Mouse (Mus musculus) forebrain, embryonic 14.5 days (tissue): ENCODE results near the gene Itgb8. TPM values are rescaled to one million over a fixed set of nuclear protein-coding genes. Genes with fewer than 3 reads are reported as not detected.

Experiments
- ATAC-seq: fragments of 200-750 bp; cut with Nextera tagmentation; 2 replicates; pipeline ENCODE4 v1.8.0; 2017; ENCODE audit warnings: mild to moderate bottlenecking, moderate library complexity
- DNase-seq: peaks from one replicate; pipeline ENCODE4 v3.0.0-alpha.2; 2015; ENCODE audit warnings: low spot score
- H3K27ac ChIP-seq: fragments of 300-500 bp; sonication (generic); 2 replicates; pipeline ENCODE4 v1.5.1; 2014; ENCODE audit warnings: low read depth, mild to moderate bottlenecking, control low read depth, low read length, moderate library complexity
- H3K27me3 ChIP-seq: fragments of 300-500 bp; sonication (generic); replicated peaks from 2 replicates; pipeline ENCODE4 v1.6.1; 2014; ENCODE audit warnings: low read length, control low read depth, mixed read lengths; ENCODE audit not compliant: control insufficient read depth, insufficient read depth
- H3K36me3 ChIP-seq: fragments of 300-500 bp; sonication (generic); 2 replicates; pipeline ENCODE4 v1.6.1; 2014; ENCODE audit warnings: low read length, control low read depth; ENCODE audit not compliant: control insufficient read depth, insufficient read depth
- H3K4me1 ChIP-seq: fragments of 300-500 bp; sonication (generic); 2 replicates; pipeline ENCODE4 v1.6.1; 2014; ENCODE audit warnings: antibody characterized with exemption, low read length, control low read depth; ENCODE audit not compliant: control insufficient read depth, insufficient read depth
- H3K4me2 ChIP-seq: fragments of 300-500 bp; sonication (generic); 2 replicates; pipeline ENCODE4 v1.6.1; 2014; ENCODE audit warnings: mild to moderate bottlenecking, control low read depth, low read length
- H3K4me3 ChIP-seq: fragments of 300-500 bp; sonication (generic); 2 replicates; pipeline ENCODE4 v1.5.1; 2014; ENCODE audit warnings: low read depth, low read length, control low read depth
- H3K9ac ChIP-seq: fragments of 300-500 bp; sonication (generic); 2 replicates; pipeline ENCODE4 v1.6.1; 2014; ENCODE audit warnings: mild to moderate bottlenecking, low read length, control low read depth, moderate library complexity
- H3K9me3 ChIP-seq: fragments of 300-500 bp; sonication (generic); replicated peaks from 2 replicates; pipeline ENCODE4 v1.6.1; 2016; ENCODE audit warnings: low read length, control low read depth, mixed read lengths; ENCODE audit not compliant: control insufficient read depth
- WGBS: fragments of 180-500 bp; shearing (Covaris S2); extraction: QIAGEN DNeasy Blood & Tissue Kit; methylation state at CpG from one replicate; pipeline ENCODE4 v1.1.7; 2014; 5-methylcytosine and 5-hydroxymethylcytosine counted together
- polyA plus RNA-seq: library from polyadenylated mRNA; unstranded; fragments of >200 nt; fragmentation: Nextera tagmentation; extraction: Ambion mirVana; gene quantifications from 2 replicates; pipeline ENCODE4 v1.2.1, GENCODE M21; 2014

Itgb8 gene
- polyA plus RNA-seq, 1 experiment from 2014 or later, result 11.6 TPM

DNA sequence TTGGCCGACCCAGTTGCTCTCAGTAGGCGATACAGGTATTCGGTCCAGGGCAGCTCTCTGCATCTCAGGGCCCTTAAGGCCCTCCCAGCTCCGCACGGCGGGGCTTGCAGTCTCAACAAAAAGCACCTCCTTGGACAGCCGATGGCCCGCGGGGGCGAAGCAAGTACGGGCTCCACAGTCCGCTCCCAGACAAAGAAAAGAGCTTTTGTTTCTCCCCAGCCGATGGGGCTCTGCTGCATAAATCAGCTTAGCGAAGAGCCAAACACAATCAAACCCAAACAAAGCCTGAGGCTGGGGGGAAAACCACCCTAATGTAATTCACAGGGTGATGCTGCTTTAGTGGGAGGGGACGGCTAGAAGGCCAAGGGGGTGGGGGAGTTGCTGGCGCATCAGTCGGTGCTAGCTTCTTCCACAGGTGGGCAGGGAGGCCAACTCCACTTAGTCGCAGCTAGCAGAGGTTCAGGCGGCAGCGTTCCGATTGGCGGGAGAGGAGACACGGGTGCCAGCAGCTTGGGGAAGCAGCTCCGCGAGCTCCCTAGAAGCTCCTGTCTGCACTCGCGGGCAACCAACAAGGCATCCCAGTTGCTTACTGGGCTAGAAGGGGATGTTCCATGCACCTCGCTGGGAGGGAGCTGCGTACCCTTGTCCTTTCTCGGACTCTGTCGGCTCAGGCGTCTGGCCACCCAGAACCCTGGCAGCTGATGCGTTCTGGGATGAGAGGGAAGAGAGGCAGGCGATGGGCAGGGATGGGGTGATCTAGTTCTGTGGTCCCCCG is 494 bp downstream of the Itgb8 start:
- ATAC-seq (peak; percentile 81), DNase-seq (peak; percentile 87)
- H3K9me3 ChIP-seq, result no peaks in the 10 kb centered on the region
- peaks cover 17% of the 10 kb centered on the region; the same call in 1 of the 2 replicates for H3K4me1 ChIP-seq
- peak overlapping the region; percentile 98 for H3K27ac ChIP-seq
- H3K36me3 ChIP-seq, result no peaks in the 10 kb centered on the region
- peak overlapping the region; percentile 85 for H3K9ac ChIP-seq
- 1% methylated on average over 35 of the region's 35 CpGs for WGBS
- no peaks in the 10 kb centered on the region for H3K27me3 ChIP-seq
- peak overlapping the region; percentile 88 for H3K4me2 ChIP-seq
- H3K4me3 ChIP-seq, result peak overlapping the region; percentile 60

DNA sequence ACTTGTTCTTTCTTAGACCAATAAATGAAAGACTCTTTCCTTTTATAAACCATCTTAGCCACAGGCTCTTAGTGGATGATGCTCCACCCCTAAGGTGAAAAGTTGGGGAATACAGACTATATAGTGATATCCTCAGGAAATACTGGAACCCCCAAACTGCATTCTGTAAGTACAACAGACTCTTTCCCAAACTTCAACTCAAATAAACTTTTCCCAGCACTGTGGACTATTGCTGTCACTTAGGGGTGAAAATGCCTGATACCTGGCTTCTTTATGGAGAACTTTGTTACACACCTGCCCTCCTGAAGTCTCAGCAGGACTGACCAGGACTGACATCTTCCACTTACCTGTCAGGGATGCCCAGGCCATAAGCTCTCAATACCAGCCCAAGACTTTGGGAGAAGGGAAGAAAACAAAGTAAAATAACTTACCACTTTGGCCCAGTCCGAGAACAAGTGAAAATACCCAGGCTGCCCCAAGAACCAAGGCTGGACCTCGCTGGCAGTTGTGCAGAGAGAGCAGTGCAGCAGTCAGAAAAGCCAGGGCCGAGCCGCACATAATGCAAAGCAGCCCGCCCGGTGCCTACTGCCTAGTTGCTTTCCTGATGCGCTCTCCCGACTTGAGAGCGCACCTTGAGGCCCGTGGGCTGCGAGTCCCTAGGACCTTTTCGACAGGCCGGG is 1.2 kb downstream of the Itgb8 start:
- Histone ChIP-seq H3K4me2 (peak overlapping the region; percentile 88), H3K4me3 (peak overlapping the region; percentile 60), H3K9ac (peak overlapping the region; percentile 85), H3K36me3 (no peaks in the 10 kb centered on the region), H3K27me3 (no peaks in the 10 kb centered on the region), H3K4me1 (peaks cover 17% of the 10 kb centered on the region; the same call in 1 of the 2 replicates), H3K27ac (peak overlapping the region; percentile 98), H3K9me3 (no peaks in the 10 kb centered on the region)
- ATAC-seq (peak; percentile 36), DNase-seq (peak; percentile 2)
- WGBS, result under 1% methylated on average over 13 of the region's 13 CpGs

- H3K4me2 ChIP-seq, result no peak overlapping the region
- WGBS, result 90% methylated on average over 2 of the region's 2 CpGs
- no peak overlapping the region for H3K4me3 ChIP-seq
- DNase-seq, result no peak
- ATAC-seq, result no peak
- no peak overlapping the region for H3K9ac ChIP-seq
- H3K27me3 ChIP-seq, result no peaks in the 10 kb centered on the region
- no peaks in the 10 kb centered on the region for H3K9me3 ChIP-seq
- peaks cover 6% of the 10 kb centered on the region; the same call in 1 of the 2 replicates for H3K4me1 ChIP-seq
- H3K36me3 ChIP-seq, result no peaks in the 10 kb centered on the region
- H3K27ac ChIP-seq, result no peak overlapping the region
These were observed 6.8 kb downstream of the Itgb8 start for GRCm38 (mm10) chr12:119231831-119232230.

GRCm38 (mm10) chr12:119230444-119230843 is 8.2 kb downstream of the Itgb8 start:
- Histone ChIP-seq H3K9ac (no peak overlapping the region), H3K27me3 (no peaks in the 10 kb centered on the region), H3K27ac (no peak overlapping the region), H3K9me3 (no peaks in the 10 kb centered on the region), H3K4me1 (peaks cover 6% of the 10 kb centered on the region; the same call in 1 of the 2 replicates), H3K4me3 (no peak overlapping the region), H3K4me2 (no peak overlapping the region), H3K36me3 (no peaks in the 10 kb centered on the region)
- DNase-seq (no peak), ATAC-seq (no peak)

DNA sequence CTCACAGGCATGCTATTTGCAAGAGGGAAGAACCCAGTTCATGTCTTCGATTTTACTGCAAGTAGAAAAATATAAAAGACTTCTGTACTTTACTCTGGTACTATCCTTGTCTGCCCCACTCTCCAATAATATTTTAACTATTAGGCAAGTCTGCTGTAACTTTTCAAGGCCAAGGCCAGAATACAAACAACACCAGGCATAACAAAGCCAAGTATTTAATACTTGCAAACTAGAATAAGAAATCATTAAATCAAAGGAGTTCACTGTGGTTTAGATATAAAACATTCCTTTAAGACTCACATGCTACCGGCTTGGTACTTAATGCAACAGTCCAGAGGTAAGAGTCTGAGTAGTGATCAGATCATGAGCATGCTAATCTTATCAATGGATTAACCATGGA is 9.0 kb downstream of the Itgb8 start:
- H3K27me3 ChIP-seq, result no peaks in the 10 kb centered on the region
- no peaks in the 10 kb centered on the region for H3K9me3 ChIP-seq
- WGBS, result 91% methylated on average over 2 of the region's 2 CpGs
- peaks cover under 1% of the 10 kb centered on the region; the same call in 1 of the 2 replicates for H3K4me1 ChIP-seq
- H3K36me3 ChIP-seq, result no peaks in the 10 kb centered on the region
- no peak overlapping the region for H3K27ac ChIP-seq
- DNase-seq (no peak), ATAC-seq (no peak)
- no peak overlapping the region for H3K4me2 ChIP-seq
- no peak overlapping the region for H3K9ac ChIP-seq
- no peak overlapping the region for H3K4me3 ChIP-seq

- Histone ChIP-seq H3K4me3 (no peak overlapping the region), H3K4me1 (no peaks in the 10 kb centered on the region), H3K27ac (no peak overlapping the region), H3K9me3 (no peaks in the 10 kb centered on the region), H3K9ac (no peak overlapping the region), H3K27me3 (no peaks in the 10 kb centered on the region), H3K36me3 (no peaks in the 10 kb centered on the region), H3K4me2 (no peak overlapping the region)
- DNase-seq (no peak), ATAC-seq (no peak)
- WGBS, result 46% methylated on average over 1 of the region's 1 CpGs
These were observed 10.7 kb downstream of the Itgb8 start for GRCm38 (mm10) chr12:119227898-119228297.

DNA sequence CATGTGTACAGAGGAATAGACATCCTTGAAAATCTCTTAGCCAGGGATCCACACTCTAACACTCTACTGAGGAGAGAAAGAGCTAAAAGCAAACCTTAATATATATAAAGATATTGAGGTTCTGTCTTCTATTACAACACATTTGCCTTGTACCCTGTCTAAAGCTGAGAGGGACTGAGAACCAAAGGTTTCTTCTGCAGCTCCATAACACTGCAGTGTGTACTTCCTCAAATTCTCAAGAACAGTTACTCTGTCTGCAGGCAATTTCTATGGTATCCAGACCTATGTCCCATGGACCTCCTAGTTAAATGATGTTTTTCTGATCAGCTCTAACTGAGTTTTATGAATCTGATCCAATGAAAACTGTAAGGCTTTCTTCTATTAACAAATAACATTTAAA is 13.9 kb downstream of the Itgb8 start:
- ATAC-seq (no peak), DNase-seq (no peak)
- no peak overlapping the region for H3K9ac ChIP-seq
- H3K9me3 ChIP-seq, result no peaks in the 10 kb centered on the region
- H3K4me3 ChIP-seq, result no peak overlapping the region
- no peaks in the 10 kb centered on the region for H3K4me1 ChIP-seq
- H3K27ac ChIP-seq, result no peak overlapping the region
- H3K4me2 ChIP-seq, result no peak overlapping the region
- H3K27me3 ChIP-seq, result no peaks in the 10 kb centered on the region
- no peaks in the 10 kb centered on the region for H3K36me3 ChIP-seq

DNA sequence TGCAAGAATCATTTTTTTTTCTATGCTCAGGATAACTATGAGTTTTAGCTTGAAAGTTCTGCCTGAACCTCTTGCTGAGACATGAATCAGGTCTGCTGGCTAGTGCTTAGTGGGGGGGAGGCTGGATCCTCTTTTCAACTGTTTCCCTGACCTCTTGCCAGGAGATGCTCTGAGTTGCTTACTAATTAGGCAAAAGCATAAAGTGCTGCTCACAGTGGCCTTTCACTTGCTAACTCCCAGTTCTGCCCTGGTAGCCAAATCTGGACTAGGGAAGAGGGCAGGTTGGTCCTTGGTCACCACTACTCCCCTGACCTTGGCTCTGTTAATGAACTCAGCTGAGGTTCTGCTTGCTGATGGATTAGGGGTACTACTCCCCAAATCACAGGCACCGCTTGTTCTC is 19.2 kb downstream of the Itgb8 start:
- no peak for ATAC-seq
- no peak overlapping the region for H3K9ac ChIP-seq
- WGBS, result 95% methylated on average over 1 of the region's 1 CpGs
- H3K36me3 ChIP-seq, result no peaks in the 10 kb centered on the region
- no peaks in the 10 kb centered on the region for H3K4me1 ChIP-seq
- H3K4me2 ChIP-seq, result no peak overlapping the region
- no peak overlapping the region for H3K4me3 ChIP-seq
- H3K9me3 ChIP-seq, result no peaks in the 10 kb centered on the region
- no peaks in the 10 kb centered on the region for H3K27me3 ChIP-seq
- no peak for DNase-seq
- no peak overlapping the region for H3K27ac ChIP-seq

GRCm38 (mm10) chr12:119217700-119218265 is 20.8 kb downstream of the Itgb8 start:
- Histone ChIP-seq H3K27me3 (no peaks in the 10 kb centered on the region), H3K9me3 (no peaks in the 10 kb centered on the region), H3K36me3 (no peaks in the 10 kb centered on the region), H3K27ac (no peak overlapping the region), H3K4me3 (no peak overlapping the region), H3K9ac (no peak overlapping the region), H3K4me2 (no peak overlapping the region), H3K4me1 (no peaks in the 10 kb centered on the region)
- ATAC-seq (no peak), DNase-seq (no peak)
